Mouse (Mus musculus) liver, adult 2 months (tissue): Measurements from ENCODE around the gene Igfbp6.

Source experiments
- CTCF ChIP-seq: fragments of 200-500 bp; IDR thresholded peaks from 2 replicates; pipeline ENCODE4 v1.5.1; 2011; ENCODE audit warnings: low read depth, low read length, control low read depth
- POLR2A ChIP-seq: fragments of 200-500 bp; IDR thresholded peaks from 2 replicates; pipeline ENCODE4 v1.6.1; 2011; ENCODE audit warnings: low read length, control low read depth; ENCODE audit not compliant: insufficient read depth; ENCODE audit errors: extremely low read depth

DNA sequence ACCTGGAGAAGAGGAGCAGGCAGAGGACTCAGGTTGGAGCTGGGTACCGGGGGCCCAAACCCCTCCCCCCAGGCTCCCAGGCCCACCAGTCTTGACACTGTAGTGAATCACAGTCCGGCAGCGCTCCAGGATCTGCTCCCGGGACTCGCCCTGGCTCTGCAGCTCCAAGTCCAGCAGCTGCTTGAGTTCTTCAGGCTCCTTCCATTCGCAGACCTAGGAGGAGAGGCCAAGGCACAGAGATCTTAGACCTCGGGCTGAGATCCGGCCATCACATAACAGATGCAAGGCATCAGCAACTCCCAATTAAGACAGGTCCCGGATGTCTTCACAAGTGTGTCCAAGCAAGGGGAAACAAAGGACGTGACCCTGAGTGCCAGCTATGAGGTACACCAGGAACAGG lies 43.9 kb downstream of the Igfbp6 start:
- TF ChIP-seq CTCF (no peak), POLR2A (no peak)
